Mouse (Mus musculus) heart, embryonic 14.5 days (tissue): ENCODE results near the gene Mcm2. TPM values are rescaled to one million over a fixed set of nuclear protein-coding genes. Genes with fewer than 3 reads are reported as not detected.

ENCODE experiments used
- ATAC-seq: fragments of 200-750 bp; cut with Nextera tagmentation; 2 replicates; pipeline ENCODE4 v1.8.0; 2017; ENCODE audit warnings: low read depth, moderate TSS enrichment; ENCODE audit not compliant: insufficient number of reproducible peaks, insufficient read depth, low FRiP score
- H3K27ac ChIP-seq, 2 experiments: fragments of 200-500 bp in 1 of 2; fragments of 300-500 bp in 1 of 2; sonication (generic) in 1 of 2; replicated peaks in 1 of 2; 2 replicates each; pipeline ENCODE4 v1.5.1; 2012 to 2014; ENCODE audit warnings: low read depth in 2 of 2, low read length in 2 of 2, control low read depth in 1 of 2, mild to moderate bottlenecking in 1 of 2, mixed read lengths in 1 of 2; ENCODE audit not compliant: control insufficient read depth in 1 of 2, insufficient read depth in 1 of 2
- H3K27me3 ChIP-seq: fragments of 300-500 bp; sonication (generic); 2 replicates; pipeline ENCODE4 v1.6.1; 2014; ENCODE audit warnings: mild to moderate bottlenecking, low read length, control low read depth; ENCODE audit not compliant: control insufficient read depth, insufficient read depth
- H3K36me3 ChIP-seq: fragments of 300-500 bp; sonication (generic); 2 replicates; pipeline ENCODE4 v1.6.1; 2014; ENCODE audit warnings: mild to moderate bottlenecking, control low read depth, low read length, mixed read lengths; ENCODE audit not compliant: control insufficient read depth, insufficient read depth
- H3K4me1 ChIP-seq, 2 experiments: fragments of 200-500 bp in 1 of 2; fragments of 300-500 bp in 1 of 2; sonication (generic) in 1 of 2; 2 replicates each; pipeline ENCODE4 v1.6.1; 2012 to 2014; ENCODE audit warnings: low read length in 2 of 2, control low read depth in 1 of 2, mixed read lengths in 1 of 2; ENCODE audit not compliant: control insufficient read depth in 2 of 2, insufficient read depth in 2 of 2
- H3K4me2 ChIP-seq: fragments of 300-500 bp; sonication (generic); 2 replicates; pipeline ENCODE4 v1.6.1; 2014; ENCODE audit warnings: mild to moderate bottlenecking, low read length
- H3K4me3 ChIP-seq, 2 experiments: fragments of 200-500 bp in 1 of 2; fragments of 300-500 bp in 1 of 2; sonication (generic) in 1 of 2; 2 replicates each; pipeline ENCODE4 v1.5.1; 2012 to 2014; ENCODE audit warnings: low read length in 2 of 2, mild to moderate bottlenecking in 2 of 2, control low read depth in 1 of 2, low read depth in 1 of 2, moderate library complexity in 1 of 2; ENCODE audit not compliant: control insufficient read depth in 1 of 2, insufficient read depth in 1 of 2
- H3K9ac ChIP-seq: fragments of 300-500 bp; sonication (generic); 2 replicates; pipeline ENCODE4 v1.6.1; 2014; ENCODE audit warnings: mild to moderate bottlenecking, low read length
- H3K9me3 ChIP-seq: fragments of 300-500 bp; sonication (generic); 2 replicates; pipeline ENCODE4 v1.6.1; 2016; ENCODE audit warnings: low read length, control low read depth; ENCODE audit not compliant: control insufficient read depth
- WGBS: fragments of 180-500 bp; shearing (Covaris S2); extraction: QIAGEN DNeasy Blood & Tissue Kit; methylation state at CpG from one replicate; pipeline ENCODE4 v1.1.7; 2014; 5-methylcytosine and 5-hydroxymethylcytosine counted together
- polyA plus RNA-seq: library from polyadenylated mRNA; unstranded; fragments of >200 nt; fragmentation: Nextera tagmentation; extraction: Ambion mirVana; gene quantifications from 2 replicates; pipeline ENCODE4 v1.2.1, GENCODE M21; 2014

Mcm2 gene
- polyA plus RNA-seq, 1 experiment from 2014 or later = 79.2 TPM

GRCm38 (mm10) chr6:88934132-88934531 is 35.6 kb upstream of the Mcm2 start:
- H3K4me2 ChIP-seq = no peak overlapping the region
- no peak overlapping the region for H3K27ac ChIP-seq
- 50% methylated on average over 4 of the region's 4 CpGs for WGBS
- no peak overlapping the region for H3K9ac ChIP-seq
- H3K27me3 ChIP-seq = no peaks in the 10 kb centered on the region
- H3K9me3 ChIP-seq = no peaks in the 10 kb centered on the region
- ATAC-seq = no peak
- peaks cover 25 to 40% of the 10 kb centered on the region in 2 experiments for H3K4me1 ChIP-seq
- no peak overlapping the region for H3K4me3 ChIP-seq
- H3K36me3 ChIP-seq = no peaks in the 10 kb centered on the region

GRCm38 (mm10) chr6:88931449-88931848 is 32.9 kb upstream of the Mcm2 start:
- Histone ChIP-seq H3K4me3 (no peak overlapping the region), H3K27ac (no peak overlapping the region), H3K9ac (no peak overlapping the region), H3K27me3 (no peaks in the 10 kb centered on the region), H3K9me3 (no peaks in the 10 kb centered on the region), H3K4me1 (peaks cover 22 to 41% of the 10 kb centered on the region in 2 experiments), H3K36me3 (no peaks in the 10 kb centered on the region), H3K4me2 (no peak overlapping the region)
- no peak for ATAC-seq
- 62% methylated on average over 2 of the region's 2 CpGs for WGBS

DNA sequence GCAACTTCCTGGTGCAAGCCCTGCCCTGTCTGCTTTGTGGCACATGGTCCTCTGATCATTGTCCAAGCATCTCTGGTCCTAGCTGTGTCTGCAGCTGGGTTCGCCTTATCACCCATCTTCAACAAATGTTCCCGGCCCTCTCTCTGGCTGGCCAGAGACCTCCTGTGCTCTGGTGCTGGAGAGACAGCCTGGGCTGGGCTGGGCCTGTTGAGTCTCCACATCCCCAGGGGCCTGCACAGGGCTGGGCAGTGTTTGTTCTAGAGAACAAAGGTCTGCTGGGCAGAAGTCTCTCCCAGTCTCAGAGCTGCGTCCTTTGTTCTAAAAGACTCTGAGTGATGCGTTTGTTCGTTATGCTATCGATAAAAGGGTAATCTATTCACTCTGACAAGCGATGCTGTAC is 31.5 kb upstream of the Mcm2 start:
- H3K9ac ChIP-seq = no peak overlapping the region
- ATAC-seq = no peak
- 67% methylated on average over 7 of the region's 7 CpGs for WGBS
- H3K4me3 ChIP-seq = no peak overlapping the region
- H3K4me2 ChIP-seq = no peak overlapping the region
- H3K36me3 ChIP-seq = no peaks in the 10 kb centered on the region
- peaks cover 29 to 49% of the 10 kb centered on the region in 2 experiments for H3K4me1 ChIP-seq
- H3K27me3 ChIP-seq = no peaks in the 10 kb centered on the region
- no peak overlapping the region for H3K27ac ChIP-seq
- H3K9me3 ChIP-seq = no peaks in the 10 kb centered on the region

GRCm38 (mm10) chr6:88929451-88929850 is 30.9 kb upstream of the Mcm2 start:
- Histone ChIP-seq H3K9me3 (no peaks in the 10 kb centered on the region), H3K4me1 (peaks cover 25 to 49% of the 10 kb centered on the region in 2 experiments), H3K27me3 (no peaks in the 10 kb centered on the region), H3K4me2 (no peak overlapping the region), H3K36me3 (no peaks in the 10 kb centered on the region), H3K27ac (no peak overlapping the region), H3K4me3 (no peak overlapping the region), H3K9ac (no peak overlapping the region)
- 76% methylated on average over 6 of the region's 6 CpGs for WGBS
- ATAC-seq = no peak

GRCm38 (mm10) chr6:88928576-88928975 is 30.0 kb upstream of the Mcm2 start:
- no peaks in the 10 kb centered on the region for H3K27me3 ChIP-seq
- H3K36me3 ChIP-seq = no peaks in the 10 kb centered on the region
- no peak for ATAC-seq
- H3K4me3 ChIP-seq = no peak overlapping the region
- H3K4me1 ChIP-seq = peaks cover 24 to 51% of the 10 kb centered on the region in 2 experiments
- H3K4me2 ChIP-seq = no peak overlapping the region
- H3K9ac ChIP-seq = peak overlapping the region; percentile 8; the same call in 1 of the 2 replicates
- H3K9me3 ChIP-seq = no peaks in the 10 kb centered on the region
- 62% methylated on average over 5 of the region's 5 CpGs for WGBS
- H3K27ac ChIP-seq = no peak overlapping the region

GRCm38 (mm10) chr6:88928026-88928425 is 29.4 kb upstream of the Mcm2 start:
- Histone ChIP-seq H3K4me2 (no peak overlapping the region), H3K9me3 (no peaks in the 10 kb centered on the region), H3K4me1 (peaks cover 24 to 51% of the 10 kb centered on the region in 2 experiments), H3K27ac (no peak overlapping the region), H3K9ac (no peak overlapping the region), H3K4me3 (no peak overlapping the region), H3K36me3 (no peaks in the 10 kb centered on the region), H3K27me3 (no peaks in the 10 kb centered on the region)
- ATAC-seq = no peak
- WGBS = 83% methylated on average over 1 of the region's 1 CpGs

DNA sequence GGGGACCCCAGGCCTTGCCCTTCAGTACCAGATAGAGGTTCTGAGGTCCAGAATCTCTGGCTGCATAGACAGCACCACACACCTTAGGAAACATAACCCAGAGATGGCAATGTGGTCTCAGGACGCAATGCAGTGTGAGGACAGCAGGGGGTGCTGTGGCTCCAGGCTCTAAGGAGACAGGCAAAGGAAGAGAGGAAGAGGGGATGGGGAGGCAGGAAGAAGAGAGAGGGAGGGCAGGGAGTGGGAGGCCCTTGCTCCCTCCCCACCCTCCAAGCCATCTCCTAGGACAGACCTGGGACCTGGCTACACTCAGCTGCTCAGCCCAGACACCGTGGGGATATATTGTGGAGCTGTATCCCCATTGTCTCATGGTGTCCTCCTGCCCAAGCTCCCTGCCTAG is 29.0 kb upstream of the Mcm2 start:
- no peak overlapping the region for H3K4me3 ChIP-seq
- no peak overlapping the region for H3K27ac ChIP-seq
- no peaks in the 10 kb centered on the region for H3K27me3 ChIP-seq
- H3K4me1 ChIP-seq = peaks cover 24 to 51% of the 10 kb centered on the region in 2 experiments
- no peak overlapping the region for H3K9ac ChIP-seq
- ATAC-seq = no peak
- no peaks in the 10 kb centered on the region for H3K9me3 ChIP-seq
- H3K4me2 ChIP-seq = no peak overlapping the region
- WGBS = 6% methylated on average over 2 of the region's 2 CpGs
- no peaks in the 10 kb centered on the region for H3K36me3 ChIP-seq

DNA sequence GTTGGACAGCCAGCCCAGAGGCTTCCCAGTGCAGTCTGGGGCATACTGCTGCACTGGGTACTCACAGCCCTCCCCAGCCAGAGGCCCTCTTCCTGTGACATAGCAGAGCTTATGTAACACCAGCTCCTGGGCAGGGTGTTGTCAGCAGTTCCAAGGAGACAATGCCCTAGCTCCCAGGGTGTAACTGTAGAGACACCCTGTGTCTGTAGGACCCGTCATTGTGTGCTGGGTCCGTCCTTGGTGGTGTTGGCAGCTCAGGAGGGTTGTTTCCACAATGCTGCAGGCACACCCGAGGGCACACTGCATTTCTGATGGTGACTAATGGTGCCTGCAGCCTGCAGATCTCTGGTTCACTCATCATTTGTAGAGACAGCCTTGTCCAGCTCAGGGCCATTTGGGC is 28.3 kb upstream of the Mcm2 start:
- Histone ChIP-seq H3K4me1 (peaks cover 24 to 51% of the 10 kb centered on the region in 2 experiments), H3K36me3 (no peaks in the 10 kb centered on the region), H3K4me2 (no peak overlapping the region), H3K4me3 (no peak overlapping the region), H3K9ac (no peak overlapping the region), H3K27ac (peak overlapping the region in 1 of 2 experiments; percentile 20; a peak in 1 of 4 replicates), H3K27me3 (no peaks in the 10 kb centered on the region), H3K9me3 (no peaks in the 10 kb centered on the region)
- peak; percentile 27; the same call in 1 of the 2 replicates for ATAC-seq
- 28% methylated on average over 3 of the region's 3 CpGs for WGBS
